Mouse (Mus musculus): ENCODE data around the gene Zmynd8.

DNA sequence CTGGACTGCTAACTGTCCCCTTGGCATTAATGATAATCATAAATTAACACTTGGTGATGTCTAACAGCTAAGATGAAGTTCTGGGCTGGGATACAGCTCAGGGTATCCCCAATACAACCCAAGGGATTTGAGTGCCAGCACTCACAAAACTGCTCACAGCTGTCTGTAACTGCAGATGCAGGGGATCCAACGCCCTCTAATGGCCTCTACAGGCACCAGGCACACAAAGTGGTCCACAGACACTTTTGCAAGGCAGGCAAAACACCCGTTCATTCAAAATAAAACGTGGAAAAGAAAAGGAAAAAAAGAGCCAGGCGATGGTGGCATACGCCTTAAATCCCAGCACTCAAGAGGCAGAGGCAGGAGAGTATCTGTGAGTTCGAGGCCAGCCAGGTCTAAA, 658 bp upstream of the Zmynd8 start:
- no peak for TF ChIP-seq GATA1 (IDR thresholded peaks at IDR 0.05; ENCODE audit: low read length)
- no peak for TF ChIP-seq TAL1 (IDR thresholded peaks at IDR 0.05; ENCODE audit: low read length)
